Mouse (Mus musculus) gastrocnemius, adult 2 months (tissue): ENCODE measurements around the gene Grm1. TPM values are rescaled to one million over a fixed set of nuclear protein-coding genes. Genes with fewer than 3 reads are reported as not detected.
"Not testable (repeated sequence)": the region's sequence is repeated elsewhere in the genome, so short reads cannot be mapped to it uniquely, and the experiment has no call there.

ENCODE experiments used
- DNase-seq: peaks from one replicate; pipeline ENCODE4 v3.0.0; 2022
- H3K27ac ChIP-seq: fragments of 200-600 bp; 2 replicates; pipeline ENCODE4 v1.8.1; 2022; ENCODE audit warnings: mild to moderate bottlenecking
- H3K4me3 ChIP-seq: fragments of 200-600 bp; 2 replicates; pipeline ENCODE4 v1.8.1; 2022; ENCODE audit warnings: mild to moderate bottlenecking, moderate library complexity
- CTCF ChIP-seq: fragments of 200-600 bp; IDR thresholded peaks from 2 replicates; pipeline ENCODE4 v1.8.1; 2022; ENCODE audit warnings: antibody characterized with exemption, mild to moderate bottlenecking, moderate library complexity
- intact Hi-C: fragments of 180-260 bp; cut with DNase I; formaldehyde crosslinking; loops from one replicate; pipeline ENCODE4 v1.15.1; 2025
- long read RNA-seq, 2 experiments: library from polyadenylated mRNA; stranded (forward); transcript quantifications; one replicate each; pipeline ENCODE4 v2.0.0; 2021
- total RNA-seq, 2 experiments: library from RNA; stranded (reverse); gene quantifications; 2 replicates each; pipeline ENCODE4 v1.2.3; 2021

Gene Grm1
- under 1 TPM; 0.15 to 0.17 TPM for total RNA-seq
- long read RNA-seq, experiment 1: 0 reads
- long read RNA-seq, experiment 2: 0 reads

GRCm38 (mm10) chr10:11081611-11082398, at the start of gene Grm1:
Gene Grm1 (minus strand): TSS chr10:11082356.
- DNase-seq: no peak
- intact Hi-C loops: no loop called here
- Histone ChIP-seq H3K27ac (no peak within 1 kb of the TSS), H3K4me3 (no peak within 1 kb of the TSS)
- TF ChIP-seq CTCF: peak; percentile 18; the same call in 1 of the 2 replicates

- no peak overlapping the region for H3K27ac ChIP-seq
- no peak for DNase-seq
- no peak overlapping the region for H3K4me3 ChIP-seq
- TF ChIP-seq CTCF: no peak
- intact Hi-C loops: no loop called here
Measured at GRCm38 (mm10) chr10:11121781-11122180, 39.6 kb upstream of the Grm1 start.

GRCm38 (mm10) chr10:11098475-11099044, 16.4 kb upstream of the Grm1 start:
- intact Hi-C loops: no loop called here
- H3K27ac ChIP-seq: no peak overlapping the region
- DNase-seq: no peak
- TF ChIP-seq CTCF: no peak
- H3K4me3 ChIP-seq: no peak overlapping the region

GRCm38 (mm10) chr10:11086348-11086747, 4.2 kb upstream of the Grm1 start:
- H3K4me3 ChIP-seq: no peak overlapping the region
- no peak for TF ChIP-seq CTCF
- DNase-seq: no peak
- intact Hi-C loops: no loop called here
- H3K27ac ChIP-seq: no peak overlapping the region

GRCm38 (mm10) chr10:11080725-11081610, 1.2 kb downstream of the Grm1 start:
- intact Hi-C loops: no loop called here
- TF ChIP-seq CTCF: no peak
- no peak overlapping the region for H3K27ac ChIP-seq
- DNase-seq: no peak
- no peak overlapping the region for H3K4me3 ChIP-seq

- intact Hi-C loops: no loop called here
- DNase-seq: no peak
- H3K4me3 ChIP-seq: no peak overlapping the region
- no peak overlapping the region for H3K27ac ChIP-seq
- no peak for TF ChIP-seq CTCF
Measured at GRCm38 (mm10) chr10:11080013-11080724, 2.0 kb downstream of the Grm1 start.

GRCm38 (mm10) chr10:11079506-11079905, 2.6 kb downstream of the Grm1 start:
- Histone ChIP-seq H3K27ac (no peak overlapping the region), H3K4me3 (no peak overlapping the region)
- intact Hi-C loops: no loop called here
- TF ChIP-seq CTCF: no peak
- no peak for DNase-seq

GRCm38 (mm10) chr10:11065136-11065535, 17.0 kb downstream of the Grm1 start:
- intact Hi-C loops: no loop called here
- DNase-seq: no peak
- no peak overlapping the region for H3K4me3 ChIP-seq
- no peak for TF ChIP-seq CTCF
- H3K27ac ChIP-seq: no peak overlapping the region

GRCm38 (mm10) chr10:11061318-11062071, 20.7 kb downstream of the Grm1 start:
- H3K27ac ChIP-seq: no peak overlapping the region
- no peak overlapping the region for H3K4me3 ChIP-seq
- DNase-seq: peak; percentile 64
- intact Hi-C loops: no loop called here
- TF ChIP-seq CTCF: no peak

GRCm38 (mm10) chr10:11049361-11049760, 32.8 kb downstream of the Grm1 start:
- DNase-seq: no peak
- H3K4me3 ChIP-seq: no peak overlapping the region
- intact Hi-C loops: no loop called here
- no peak overlapping the region for H3K27ac ChIP-seq
- TF ChIP-seq CTCF: no peak

- DNase-seq, H3K27ac ChIP-seq, H3K4me3 ChIP-seq, intact Hi-C loops: not testable (repeated sequence)
Measured at GRCm38 (mm10) chr10:11045421-11045820, 36.7 kb downstream of the Grm1 start.
